Mouse (Mus musculus): Measurements from ENCODE around the gene Kif23.

Gene Kif23

DNA sequence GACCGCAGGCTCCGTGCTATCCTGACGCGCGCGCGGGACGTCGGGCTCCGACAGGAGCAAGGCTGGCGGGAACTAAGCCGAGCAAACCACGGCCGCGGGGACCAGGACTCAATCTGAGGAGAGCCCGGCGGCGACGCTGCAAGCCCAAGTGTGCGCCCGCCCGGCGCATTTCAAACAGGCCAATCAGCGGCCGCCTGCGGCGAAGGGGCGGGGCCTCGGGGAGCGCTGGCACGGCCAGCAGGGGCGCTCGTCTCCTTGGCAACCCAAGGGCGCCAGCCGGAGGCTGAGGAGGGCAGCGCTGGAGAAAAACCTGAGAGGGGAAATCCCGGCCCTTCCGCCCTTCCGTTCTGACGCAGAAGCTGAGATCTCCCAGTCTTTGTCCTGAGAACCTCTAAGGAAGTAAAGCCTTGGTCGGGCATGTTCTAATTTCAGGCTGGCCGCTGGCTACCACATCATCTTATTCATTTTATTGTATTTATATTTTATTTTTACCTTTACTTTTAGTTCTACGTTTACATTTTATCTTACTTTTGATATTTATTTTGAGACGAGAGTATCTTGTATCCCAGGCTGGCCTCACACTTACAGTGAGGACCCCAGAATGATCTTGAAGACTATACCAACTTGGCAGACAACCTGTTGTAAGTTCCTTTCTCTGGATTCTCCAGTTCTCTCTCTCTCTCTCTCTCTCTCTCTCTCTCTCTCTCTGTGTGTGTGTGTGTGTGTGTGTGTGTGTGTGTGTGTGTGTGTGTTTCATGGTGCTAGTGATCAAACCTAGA lies at the start of gene Kif23:
TSS of gene Kif23 (minus strand) at position 152 of the 779 bp plus-strand sequence.
- in situ Hi-C loops (cut with MseI, MboI): no loop called here

- in situ Hi-C loops (cut with MseI, MboI): no loop called here
Measured at GRCm38 (mm10) chr9:61991158-61991557, 44.6 kb upstream of the Kif23 start.

- in situ Hi-C loops (cut with MseI, MboI): no loop called here
Measured at GRCm38 (mm10) chr9:61990738-61991137, 44.2 kb upstream of the Kif23 start.

DNA sequence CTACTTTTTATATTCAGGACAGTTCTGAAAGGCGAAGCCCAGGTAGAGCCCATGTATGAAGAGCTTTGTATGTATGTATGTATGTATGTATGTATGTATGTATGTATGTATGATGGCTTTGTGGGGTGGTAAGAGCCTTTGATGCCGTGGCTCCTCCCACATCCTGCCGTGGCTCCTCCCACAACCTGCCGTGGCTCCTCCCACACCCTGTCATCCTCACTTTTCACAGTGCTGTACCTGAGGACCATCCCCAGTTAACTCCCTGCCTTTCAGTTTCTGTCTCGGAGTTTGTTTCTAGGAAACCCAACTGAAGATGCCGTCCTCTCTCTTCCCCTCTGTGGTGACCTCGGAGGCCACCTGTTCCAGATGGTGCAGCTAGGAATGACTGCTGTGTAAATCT lies 39.5 kb upstream of the Kif23 start:
- in situ Hi-C loops (cut with MseI, MboI): loop anchor here in 1 of 2 experiments (10.0 kb wide), 1 partner anchor 259 kb away; no protein-coding TSS in a partner anchor

DNA sequence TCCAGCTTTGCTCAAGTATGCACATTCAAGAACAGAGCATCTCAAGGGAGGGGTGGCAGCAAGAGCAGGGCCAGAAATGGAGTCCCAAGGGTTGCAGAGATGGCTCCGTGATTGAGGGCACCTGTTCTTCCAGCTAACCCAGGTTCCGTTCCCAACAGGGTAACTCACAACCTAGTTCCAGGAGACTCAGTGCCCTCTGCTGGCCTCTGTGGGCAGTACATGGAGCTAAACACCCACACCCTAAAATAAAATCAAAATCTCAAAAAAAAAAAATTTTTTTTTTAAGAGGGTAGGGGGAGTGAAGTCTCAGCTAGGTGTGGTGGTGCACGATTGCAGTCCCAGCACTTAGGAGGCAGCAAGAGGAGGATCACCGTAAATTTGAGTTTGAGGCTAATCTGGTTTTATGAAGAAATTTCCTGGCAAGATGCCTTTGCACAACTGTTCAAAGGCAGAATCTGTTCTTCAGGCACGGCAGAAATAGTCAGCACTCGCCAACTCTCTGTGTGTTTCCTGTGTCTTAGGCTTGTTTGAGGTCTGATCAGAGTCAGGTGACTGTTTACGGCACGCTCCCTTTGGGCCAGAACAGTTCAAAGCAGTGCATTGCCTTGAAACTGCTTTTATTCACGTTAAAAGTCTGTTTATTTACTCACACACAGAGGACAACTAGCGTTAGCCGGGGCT lies 38.7 kb upstream of the Kif23 start:
- in situ Hi-C loops (cut with MseI, MboI): loop anchor here in 1 of 2 experiments (10.0 kb wide), 1 partner anchor 259 kb away; no protein-coding TSS in a partner anchor

DNA sequence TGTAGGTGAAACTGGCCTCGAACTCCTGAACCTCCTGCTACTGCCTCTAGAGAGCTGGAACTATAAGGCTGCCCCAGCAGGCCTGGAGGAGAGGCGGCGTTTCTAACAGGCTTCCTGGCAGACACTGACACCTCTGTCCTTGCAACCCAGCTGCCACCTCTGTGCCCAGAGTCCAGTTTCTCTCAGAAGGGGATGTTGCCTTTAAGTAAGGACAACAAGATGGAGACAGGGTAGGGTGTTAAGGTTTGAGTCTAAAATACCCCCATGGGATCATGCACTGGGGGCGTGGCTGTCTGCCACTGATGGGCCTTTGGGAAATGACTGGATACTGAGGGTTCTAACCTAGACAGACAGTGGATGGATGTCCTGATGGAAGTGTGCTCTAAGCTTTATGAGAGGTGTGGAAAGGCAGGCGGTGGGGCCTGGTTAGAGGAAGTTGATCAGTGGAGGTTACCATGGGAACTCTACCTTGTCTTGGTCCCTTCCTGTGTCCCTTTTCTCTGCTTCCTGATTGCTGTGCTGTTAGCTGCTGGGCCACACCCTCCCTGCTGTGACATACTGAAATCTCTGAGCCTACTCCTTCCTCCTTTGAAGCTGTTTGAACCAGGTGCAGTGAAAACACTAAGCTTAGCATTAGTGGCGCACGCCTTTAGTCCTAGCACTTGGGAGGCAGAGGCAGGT lies 36.5 kb upstream of the Kif23 start:
- in situ Hi-C loops (cut with MseI, MboI): loop anchor here in 1 of 2 experiments (10.0 kb wide), 1 partner anchor 262 kb away; no protein-coding TSS in a partner anchor

DNA sequence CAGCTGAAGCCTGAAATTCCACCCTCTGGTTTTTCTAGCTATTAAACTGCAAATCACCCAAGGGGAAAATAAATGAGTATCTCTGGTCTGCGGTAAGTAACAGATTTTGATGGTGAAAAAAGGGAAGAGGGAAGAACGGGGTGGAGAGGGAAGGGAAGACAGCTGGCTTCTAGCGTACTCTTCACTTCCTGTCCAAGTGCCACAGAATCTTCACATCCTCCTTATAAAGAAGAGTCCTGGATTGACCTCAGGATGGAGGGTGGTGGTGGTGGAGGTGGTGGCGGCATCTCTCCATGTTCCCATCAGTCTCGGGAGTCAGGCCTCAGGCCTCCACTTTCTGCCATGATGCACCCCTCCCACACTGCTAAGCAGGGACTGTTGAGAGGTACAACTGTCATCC lies 35.3 kb upstream of the Kif23 start:
- in situ Hi-C loops (cut with MseI, MboI): loop anchor here in 1 of 2 experiments (10.0 kb wide), 1 partner anchor 263 kb away; no protein-coding TSS in a partner anchor

- in situ Hi-C loops (cut with MseI, MboI): loop anchor here in 1 of 2 experiments (10.0 kb wide), 1 partner anchor 265 kb away; no protein-coding TSS in a partner anchor
Measured at GRCm38 (mm10) chr9:61979983-61980382, 33.4 kb upstream of the Kif23 start.

DNA sequence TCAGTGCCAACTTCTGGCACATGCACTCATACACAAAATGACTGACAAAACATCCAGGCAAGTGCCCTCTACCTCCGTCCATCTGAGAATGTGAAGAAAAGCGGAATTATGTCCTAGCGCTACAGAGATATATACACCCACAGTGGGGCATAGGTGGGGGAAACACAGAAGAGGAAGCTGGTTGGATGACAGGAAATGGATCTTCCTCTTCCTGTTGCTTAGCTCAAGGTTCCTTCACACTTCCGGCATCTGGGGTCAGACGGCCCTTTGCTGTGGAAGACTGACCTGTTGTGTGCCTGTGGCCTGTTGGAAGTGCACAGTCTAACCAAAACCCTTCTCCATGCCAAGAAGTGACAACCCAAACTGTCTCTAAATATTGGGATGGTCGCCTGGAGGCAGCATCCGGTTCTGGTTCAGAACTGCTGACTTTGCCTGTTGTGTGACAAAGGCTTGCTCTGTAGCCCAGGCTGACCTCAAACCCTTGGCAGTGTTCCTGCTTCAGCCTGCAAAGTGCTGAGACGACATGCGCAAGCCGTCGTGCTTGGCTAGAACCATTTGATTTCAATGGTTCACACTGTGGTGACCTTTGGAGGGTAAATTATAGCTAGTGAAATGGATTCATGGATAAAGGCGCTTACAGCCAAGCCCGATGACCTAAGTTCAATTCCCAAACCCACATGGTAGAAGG lies 30.8 kb upstream of the Kif23 start:
- in situ Hi-C loops (cut with MseI, MboI): no loop called here

- in situ Hi-C loops (cut with MseI, MboI): no loop called here
Measured at GRCm38 (mm10) chr9:61972031-61972430, 25.5 kb upstream of the Kif23 start.

DNA sequence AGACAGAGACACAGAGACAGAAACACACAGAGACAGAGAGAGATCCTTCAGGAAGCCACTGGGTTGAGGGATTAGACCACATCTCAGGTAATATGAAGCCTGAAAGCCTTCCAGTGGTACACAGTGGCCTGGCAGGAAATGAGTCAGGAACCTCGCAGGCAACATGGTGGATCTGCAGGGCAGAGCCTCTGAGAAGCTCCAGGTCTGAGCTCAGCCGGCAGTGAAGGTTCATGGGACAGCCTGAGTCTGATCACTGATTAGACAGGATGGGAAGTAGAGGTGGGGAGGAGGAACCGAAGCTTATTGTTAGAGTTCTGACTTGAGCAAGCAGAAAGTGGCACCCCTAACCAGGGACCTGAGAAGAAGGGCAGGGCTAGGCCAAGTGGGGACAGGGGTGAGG lies 24.5 kb upstream of the Kif23 start:
- in situ Hi-C loops (cut with MseI, MboI): no loop called here

- in situ Hi-C loops (cut with MseI, MboI): no loop called here
Measured at GRCm38 (mm10) chr9:61967357-61967756, 20.8 kb upstream of the Kif23 start.

DNA sequence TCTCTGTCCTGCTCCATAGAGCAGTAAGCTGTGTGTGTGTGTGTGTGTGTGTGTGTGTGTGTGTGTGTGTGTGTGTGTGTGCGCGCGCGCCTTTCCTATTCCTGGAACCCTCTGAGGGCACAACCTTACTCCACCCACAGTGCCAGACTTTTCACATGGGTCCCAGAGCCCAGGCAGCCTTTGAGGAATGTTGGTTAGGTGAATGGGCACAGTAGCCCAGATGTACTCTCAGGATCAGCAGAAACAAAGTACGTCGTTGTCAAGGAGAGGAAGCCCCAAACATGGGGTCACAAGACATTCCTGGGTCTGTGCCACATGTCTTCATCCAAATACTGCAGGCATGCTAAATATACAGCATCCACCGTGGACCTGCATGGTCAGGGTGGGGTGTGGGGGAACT lies 19.4 kb upstream of the Kif23 start:
- in situ Hi-C loops (cut with MseI, MboI): no loop called here

GRCm38 (mm10) chr9:61965411-61965930 lies 18.9 kb upstream of the Kif23 start:
- in situ Hi-C loops (cut with MseI, MboI): no loop called here

DNA sequence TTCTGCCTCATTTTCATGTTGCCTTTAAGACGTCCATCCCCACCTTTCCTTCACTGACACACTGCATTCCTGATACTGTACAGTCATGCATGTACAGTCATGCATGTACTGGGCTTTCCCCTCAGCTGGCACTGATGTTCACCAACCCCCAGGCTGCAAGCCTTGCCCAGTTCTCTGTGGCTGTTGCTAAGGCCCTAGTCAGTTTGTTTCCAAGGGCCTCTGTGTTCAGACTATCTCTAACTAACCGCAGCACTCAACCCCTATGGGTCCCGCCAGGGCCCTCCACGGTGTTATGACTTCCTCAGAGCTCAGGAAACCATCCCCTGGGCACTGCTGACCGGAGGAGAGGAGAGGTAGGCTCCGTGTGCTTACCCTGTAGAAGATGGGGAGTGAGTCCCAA lies 16.8 kb upstream of the Kif23 start:
- in situ Hi-C loops (cut with MseI, MboI): no loop called here

DNA sequence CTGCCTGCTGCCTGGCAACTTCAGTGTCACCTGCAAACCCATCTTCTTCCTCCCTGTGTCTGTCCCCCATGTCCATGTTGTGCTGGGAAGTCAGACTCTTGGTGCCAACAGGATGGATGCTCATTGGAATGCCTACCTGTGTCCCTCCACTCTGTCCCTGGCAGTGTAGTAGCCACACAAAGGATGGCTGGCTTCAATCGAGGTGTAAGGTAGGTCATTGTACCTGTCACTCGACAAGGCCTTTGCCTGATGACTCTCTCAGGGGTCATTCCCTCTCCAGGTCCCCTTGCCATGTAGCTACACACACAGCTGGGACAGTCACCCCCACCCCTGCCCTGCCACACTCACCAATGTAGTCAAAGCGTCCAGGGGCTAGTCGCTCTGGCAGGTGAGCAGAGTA lies 14.6 kb upstream of the Kif23 start:
- in situ Hi-C loops (cut with MseI, MboI): no loop called here

GRCm38 (mm10) chr9:61960753-61961152 lies 14.2 kb upstream of the Kif23 start:
- in situ Hi-C loops (cut with MseI, MboI): no loop called here

GRCm38 (mm10) chr9:61959921-61960569 lies 13.5 kb upstream of the Kif23 start:
- in situ Hi-C loops (cut with MseI, MboI): no loop called here

DNA sequence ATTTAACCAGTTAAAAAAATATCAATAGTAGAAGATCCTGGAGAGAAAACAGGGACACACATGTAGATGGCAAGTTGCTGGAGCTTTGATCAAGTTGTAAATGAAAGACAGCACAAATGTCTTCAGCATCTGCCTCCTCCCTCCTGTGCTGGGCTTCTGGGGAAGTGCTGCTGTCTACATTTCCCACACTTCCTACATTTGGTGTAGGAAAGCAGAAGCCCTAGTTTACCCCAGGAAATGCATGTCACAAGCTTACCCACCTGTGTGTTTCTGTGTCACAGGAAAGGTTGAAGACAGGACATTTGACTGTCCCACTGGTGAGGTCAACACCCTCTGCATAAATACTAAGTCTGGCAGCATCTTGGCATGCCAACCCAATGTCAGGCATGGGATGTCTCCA lies 8.1 kb upstream of the Kif23 start:
- in situ Hi-C loops (cut with MseI, MboI): no loop called here

DNA sequence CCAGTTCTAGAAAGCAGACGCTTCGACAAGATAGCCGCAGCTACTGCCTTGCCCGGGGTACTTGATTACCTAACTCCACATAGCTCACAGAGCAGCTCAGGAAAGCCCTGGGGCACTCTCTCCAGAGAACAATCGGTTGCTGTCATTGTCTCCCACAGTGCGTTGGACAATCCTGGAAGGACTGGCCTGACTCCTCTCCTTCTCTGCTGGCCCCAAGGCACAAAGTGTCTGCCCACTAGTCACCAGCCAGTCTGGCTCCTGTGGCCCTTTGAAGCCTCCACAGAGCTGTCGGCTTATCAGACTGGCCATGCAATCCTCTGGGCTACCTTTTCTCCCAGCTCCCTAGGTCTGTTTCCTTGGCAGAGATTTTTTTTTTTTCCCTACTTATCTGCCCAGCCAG lies 5.7 kb upstream of the Kif23 start:
- in situ Hi-C loops (cut with MseI, MboI): no loop called here
